Mouse (Mus musculus) bone marrow, adult 2 months (tissue): ENCODE data around the gene Perm1.

Experiments
- CTCF ChIP-seq: fragments of 200-500 bp; IDR thresholded peaks from 2 replicates; pipeline ENCODE4 v1.5.1; 2011; ENCODE audit warnings: low read length, control low read depth; ENCODE audit not compliant: control insufficient read depth, insufficient read depth
- POLR2A ChIP-seq: fragments of 200-500 bp; IDR thresholded peaks from 2 replicates; pipeline ENCODE4 v1.6.1; 2011; ENCODE audit warnings: low read depth, mild to moderate bottlenecking, control low read depth, low read length, borderline replicate concordance; ENCODE audit not compliant: control insufficient read depth

DNA sequence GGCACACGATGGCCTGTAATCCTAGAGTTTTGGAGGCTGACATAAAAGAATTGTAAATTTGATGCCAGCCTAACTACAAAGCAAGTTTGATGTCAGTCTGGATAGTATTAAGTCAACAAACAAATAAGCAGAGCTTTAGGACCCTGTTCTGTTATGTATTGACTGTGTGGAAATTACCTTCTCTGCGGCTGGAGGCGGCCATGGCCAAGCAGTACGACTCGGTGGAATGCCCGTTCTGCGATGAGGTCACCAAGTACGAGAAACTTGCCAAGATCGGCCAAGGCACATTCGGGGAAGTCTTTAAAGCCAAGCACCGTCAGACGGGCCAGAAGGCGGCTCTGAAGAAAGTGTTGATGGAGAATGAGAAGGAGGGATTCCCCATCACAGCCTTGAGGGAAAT, 2.5 kb upstream of the Perm1 start:
- TF ChIP-seq POLR2A (no peak), CTCF (no peak)
